Mouse (Mus musculus) kidney, adult 2 months (tissue): ENCODE data around the gene Hist1h4c.

Source experiments
- CTCF ChIP-seq: fragments of 200-500 bp; conservative IDR thresholded peaks from 2 replicates; pipeline ENCODE4 v1.5.1; 2011; ENCODE audit warnings: low read depth, mild to moderate bottlenecking, control low read depth, low read length, moderate library complexity, mixed read lengths; ENCODE audit not compliant: insufficient read depth, insufficient read length
- POLR2A ChIP-seq: fragments of 200-500 bp; IDR thresholded peaks from one replicate; pipeline ENCODE4 v1.6.1; 2011; ENCODE audit warnings: low read depth, low read length, control low read depth

DNA sequence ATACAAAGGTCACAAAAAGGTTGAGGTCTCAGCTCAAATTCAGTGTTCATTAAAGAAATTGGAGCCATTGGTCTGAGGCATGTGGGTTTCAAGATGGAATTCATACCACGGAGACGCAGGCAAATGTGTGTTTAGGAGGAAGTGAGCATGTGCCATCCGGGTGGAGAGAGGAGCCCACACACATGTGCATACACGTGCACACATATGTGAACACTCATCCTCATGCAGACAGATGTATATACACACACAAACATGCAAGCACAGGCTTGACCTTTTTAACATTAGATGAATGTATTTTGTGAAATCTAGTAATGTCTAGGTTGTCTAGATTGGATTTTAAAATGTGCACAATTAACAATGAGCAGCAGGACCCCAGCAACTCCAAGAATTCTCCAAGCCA, 4.0 kb upstream of the Hist1h4c start:
- TF ChIP-seq CTCF: no peak
- no peak for TF ChIP-seq POLR2A
